Mouse (Mus musculus) right cerebral cortex, adult 2 months (tissue): ENCODE results near the gene Nup98.

ENCODE experiments used
- DNase-seq, 2 experiments: peaks; one replicate each; pipeline ENCODE4 v3.0.0; 2021 to 2022; ENCODE audit warnings: low spot score in 2 of 2

The Nup98 gene

GRCm38 (mm10) chr7:102233059-102233458 is 23.1 kb upstream of the Nup98 start:
- DNase-seq: no peak

DNA sequence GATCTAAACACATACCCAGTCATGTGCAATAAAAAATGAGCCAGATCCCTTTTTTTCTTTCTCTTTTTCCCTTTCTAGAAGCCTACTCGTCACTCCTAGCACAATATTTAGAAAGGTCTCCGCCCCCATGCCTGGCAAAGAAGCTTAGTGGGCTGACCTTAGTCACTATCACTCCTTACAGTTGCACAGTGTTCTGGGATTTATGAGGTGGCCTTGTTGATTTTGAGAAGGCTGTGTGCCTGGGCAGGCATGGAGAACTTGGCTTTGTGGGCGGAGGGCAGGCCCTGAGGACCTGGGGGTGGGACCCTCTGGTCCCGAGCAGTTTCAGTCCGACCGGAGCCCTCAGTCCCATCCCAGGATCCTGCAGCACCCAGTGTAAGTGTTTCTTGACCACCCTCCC is 19.8 kb upstream of the Nup98 start:
- no peak for DNase-seq

GRCm38 (mm10) chr7:102228049-102228670 is 18.2 kb upstream of the Nup98 start:
- no peak for DNase-seq

GRCm38 (mm10) chr7:102226051-102226450 is 16.1 kb upstream of the Nup98 start:
- DNase-seq: no peak

DNA sequence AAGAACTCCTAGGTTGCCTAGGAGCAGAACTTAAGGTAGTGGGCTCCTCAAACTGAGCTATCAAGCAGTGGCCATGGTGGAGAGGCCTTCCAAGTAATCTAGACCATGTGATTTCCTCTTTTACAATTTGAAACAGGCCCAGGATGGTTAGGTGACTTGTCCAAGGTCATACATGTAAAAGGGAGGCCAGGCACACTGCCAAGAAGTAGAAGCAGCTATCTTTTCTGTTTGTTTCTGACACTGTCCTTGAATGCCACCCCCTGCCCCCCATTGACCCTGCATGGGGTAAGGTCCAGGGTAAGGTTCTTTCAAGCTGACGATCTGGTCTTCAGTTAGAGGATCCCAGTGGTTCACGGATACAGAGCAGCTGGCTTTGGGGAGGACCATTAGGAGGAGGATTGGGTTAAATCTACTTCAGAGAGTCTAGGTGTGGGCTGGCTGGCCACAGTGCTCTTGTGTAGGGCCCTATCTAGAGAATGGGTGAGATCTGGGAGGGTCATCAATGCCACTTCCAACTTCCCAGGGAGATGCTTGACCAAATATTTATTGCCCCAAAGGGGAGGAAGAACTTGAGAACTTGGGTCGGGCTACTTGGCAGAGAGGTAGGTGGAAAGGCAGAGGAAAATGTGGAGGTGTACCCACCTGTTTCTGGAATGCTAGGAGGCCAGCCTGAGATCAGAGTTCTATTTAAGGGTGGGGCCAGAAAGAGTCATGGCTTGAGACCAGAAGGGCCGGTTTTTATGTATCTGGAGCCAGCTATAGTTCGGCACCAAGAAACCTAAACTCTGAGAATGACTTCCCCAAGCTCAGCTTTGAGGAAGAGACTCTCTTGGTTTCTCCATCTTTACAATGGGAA is 14.1 kb upstream of the Nup98 start:
- DNase-seq: no peak

GRCm38 (mm10) chr7:102222830-102223556 is 13.0 kb upstream of the Nup98 start:
- peak; percentile 49 to 70 for DNase-seq

GRCm38 (mm10) chr7:102222336-102222735 is 12.4 kb upstream of the Nup98 start:
- no peak for DNase-seq

- no peak for DNase-seq
Observed at GRCm38 (mm10) chr7:102221899-102222298, 11.9 kb upstream of the Nup98 start.

GRCm38 (mm10) chr7:102211071-102211470 is 1.1 kb upstream of the Nup98 start:
- no peak for DNase-seq

DNA sequence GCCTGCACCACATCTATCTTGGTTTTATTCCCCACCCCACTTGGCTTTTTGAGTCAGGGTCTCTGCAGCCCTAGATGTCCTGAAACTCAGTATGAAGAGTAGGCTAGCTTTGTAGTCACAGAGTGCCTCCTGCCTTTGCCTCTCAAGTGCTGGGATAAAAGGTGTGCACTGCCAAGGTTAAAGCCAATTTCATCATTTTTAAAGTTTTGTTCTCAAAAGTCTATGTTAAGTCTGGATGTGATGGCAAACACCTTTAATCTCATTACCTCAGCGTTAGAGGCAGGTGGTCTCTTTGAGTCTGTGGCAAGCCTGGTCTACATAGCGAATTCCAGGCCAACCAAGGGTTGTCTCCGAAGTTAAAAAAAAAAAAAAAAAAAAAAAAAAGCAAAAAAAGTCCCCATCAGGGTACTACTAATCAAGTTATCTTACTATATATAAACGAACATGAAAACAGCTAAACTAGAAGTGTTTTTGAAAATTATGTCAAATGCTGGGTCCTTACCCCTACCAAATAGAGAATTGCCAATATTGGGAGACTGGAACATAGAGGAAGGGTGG is 1.1 kb downstream of the Nup98 start:
- DNase-seq: no peak

GRCm38 (mm10) chr7:102205646-102206045 is 4.3 kb downstream of the Nup98 start:
- no peak for DNase-seq

DNA sequence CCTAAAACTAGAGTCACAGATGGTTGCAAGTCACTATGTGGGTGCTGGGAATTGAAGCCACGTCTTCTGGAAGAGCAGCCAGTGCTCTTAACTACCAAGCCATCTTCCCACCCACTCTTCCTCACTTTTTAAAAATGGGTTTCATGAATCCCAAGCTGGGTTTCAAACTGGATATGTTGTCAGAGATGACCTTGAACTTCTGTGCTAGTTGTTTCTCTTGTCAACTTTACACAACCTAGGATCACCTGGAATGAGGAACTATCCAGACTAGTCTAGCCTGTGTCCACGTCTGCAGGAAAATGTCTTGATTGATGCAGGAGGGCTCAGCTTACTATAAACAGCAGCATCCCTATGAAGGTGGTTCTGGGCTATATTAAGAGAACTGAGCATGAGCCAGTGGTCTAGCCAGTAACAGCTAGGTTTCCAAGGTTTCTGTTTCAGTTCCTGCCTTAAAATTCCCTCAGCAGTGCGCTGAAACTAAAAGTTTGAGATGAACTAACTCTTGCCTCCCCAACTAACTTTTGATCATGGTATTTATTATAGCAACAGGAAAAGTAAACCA is 5.6 kb downstream of the Nup98 start:
- no peak for DNase-seq

- DNase-seq: no peak
Observed at GRCm38 (mm10) chr7:102200996-102201785, 8.8 kb downstream of the Nup98 start.

- DNase-seq: no peak
Observed at GRCm38 (mm10) chr7:102200576-102200975, 9.4 kb downstream of the Nup98 start.

- no peak for DNase-seq
Observed at GRCm38 (mm10) chr7:102192356-102192755, 17.6 kb downstream of the Nup98 start.

- DNase-seq: no peak
Observed at GRCm38 (mm10) chr7:102183849-102184248, 26.1 kb downstream of the Nup98 start.

- no peak for DNase-seq
Observed at GRCm38 (mm10) chr7:102170300-102170699, 39.7 kb downstream of the Nup98 start.

DNA sequence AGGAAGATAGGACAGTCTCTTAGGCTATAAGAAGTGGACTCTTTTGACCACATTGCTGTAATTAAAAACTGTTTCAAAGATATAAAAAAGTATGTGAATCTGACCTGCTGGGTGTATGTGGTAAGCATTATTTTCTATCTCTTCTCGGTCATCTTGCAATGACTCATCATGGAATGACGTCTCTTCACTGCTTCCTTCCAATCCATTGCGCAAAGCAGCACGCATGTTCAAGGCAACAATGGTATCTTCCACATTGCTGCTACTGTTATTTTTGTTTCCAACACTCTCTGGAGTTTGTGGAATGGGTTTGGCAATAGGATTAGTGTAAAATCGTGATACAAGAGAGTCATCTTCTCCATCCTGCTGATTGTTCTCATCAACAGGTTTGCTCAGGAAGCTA is 56.3 kb downstream of the Nup98 start:
- DNase-seq: no peak

- DNase-seq: no peak
Observed at GRCm38 (mm10) chr7:102137898-102138297, 72.1 kb downstream of the Nup98 start.

- DNase-seq: no peak
Observed at GRCm38 (mm10) chr7:102137464-102137863, 72.5 kb downstream of the Nup98 start.

DNA sequence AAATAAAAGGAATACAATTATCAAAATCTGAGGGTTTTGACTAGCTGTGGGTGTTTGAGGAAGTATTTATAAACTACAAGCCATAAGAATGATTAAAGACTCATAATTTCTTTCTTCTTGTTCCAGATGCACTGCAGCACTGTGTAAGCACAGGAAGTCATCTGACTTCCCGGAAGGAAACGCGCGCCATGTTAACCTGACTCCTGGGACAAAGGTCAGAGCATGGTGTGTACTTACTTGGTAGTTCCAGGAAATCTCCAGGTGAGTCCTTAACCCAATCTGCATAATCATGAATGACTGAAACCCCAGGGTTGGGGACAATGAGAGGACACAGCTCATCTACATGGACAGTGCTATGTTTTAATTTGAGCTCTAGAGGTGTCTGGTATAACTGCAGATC is 77.6 kb downstream of the Nup98 start:
- DNase-seq: no peak
